Comparison of ENCODE assay signal across 8 mouse cellular contexts in genomic region chr3:117868091-117868490, GRCm38 (mm10). TPM values are rescaled to one million over a fixed set of nuclear protein-coding genes. Genes with fewer than 3 reads are reported as not detected.
DNase-seq lines count a peak whose midpoint lies in the region; ATAC-seq and TF ChIP-seq lines count a peak whose summit lies in the region.

No protein-coding gene starts in this region.

- no peak for TF ChIP-seq CTCF in cerebellum, adult 2 months (IDR thresholded peaks at IDR 0.05; ENCODE audit: borderline replicate concordance, insufficient read depth, low read depth, low read length)

- H3K9me3 ChIP-seq in forebrain, embryonic 11.5 days (ENCODE audit: control insufficient read depth, low read length), result no peaks in the 10 kb centered on the region
- no peaks in the 10 kb centered on the region for H3K9me3 ChIP-seq in intestine, embryonic 15.5 days

- H3K4me2 ChIP-seq in forebrain, embryonic 11.5 days (ENCODE audit: low read depth, low read length, severe bottlenecking), result peak overlapping the region; percentile 69
- H3K4me2 ChIP-seq in intestine, embryonic 15.5 days (replicated peaks), result peak overlapping the region; percentile 73

- H3K27ac ChIP-seq in forebrain, embryonic 11.5 days (ENCODE audit: low read depth, low read length), result no peak overlapping the region
- no peak overlapping the region; the same call in 1 of the 2 replicates for H3K27ac ChIP-seq in intestine, embryonic 15.5 days
- no peak overlapping the region for H3K27ac ChIP-seq in cerebellum, adult 2 months (ENCODE audit: insufficient read depth, low read length)

- no peaks in the 10 kb centered on the region for H3K36me3 ChIP-seq in forebrain, embryonic 11.5 days (ENCODE audit: control insufficient read depth, insufficient read depth, low read length)
- no peaks in the 10 kb centered on the region for H3K36me3 ChIP-seq in intestine, embryonic 15.5 days

- H3K4me1 ChIP-seq in forebrain, embryonic 11.5 days (replicated peaks; ENCODE audit: control insufficient read depth, insufficient read depth, low read length), result no peaks in the 10 kb centered on the region
- H3K4me1 ChIP-seq in intestine, embryonic 15.5 days (replicated peaks), result no peaks in the 10 kb centered on the region
- H3K4me1 ChIP-seq in cerebellum, adult 2 months (ENCODE audit: control insufficient read depth, insufficient read depth, low read length), result no peaks in the 10 kb centered on the region

- 80% methylated on average over 2 of the region's 2 CpGs for WGBS in forebrain, embryonic 11.5 days
- 53% methylated on average over 2 of the region's 2 CpGs for WGBS in intestine, embryonic 15.5 days
- 60% methylated on average over 2 of the region's 2 CpGs for whole genome bisulfite sequencing in cerebellum, adult 2 months

- H3K27me3 ChIP-seq in forebrain, embryonic 11.5 days (ENCODE audit: control insufficient read depth, insufficient read depth, low read length), result no peaks in the 10 kb centered on the region
- H3K27me3 ChIP-seq in intestine, embryonic 15.5 days (replicated peaks), result no peaks in the 10 kb centered on the region
- no peaks in the 10 kb centered on the region for H3K27me3 ChIP-seq in cerebellum, adult 2 months (ENCODE audit: control insufficient read depth, insufficient read depth, low read length)

- DNase-seq in adrenal gland, adult (ENCODE audit: inconsistent age in 2 of 2, low spot score in 1 of 2), result peak; percentile 26 to 83
- no peak for DNase-seq in adrenal gland, adult 18-20 months (ENCODE audit: low spot score in 2 of 2)
- DNase-seq in forebrain, embryonic 11.5 days (ENCODE audit: low spot score), result no peak
- peak; percentile 8 for DNase-seq in lung, postnatal 14 days
- no peak for DNase-seq in B cell, adult 2 months
- no peak for DNase-seq in urinary bladder, postnatal 4 days (ENCODE audit: low spot score in 2 of 2)
- DNase-seq in cerebellum, adult 2 months, result no peak

- TF ChIP-seq POLR2A in cerebellum, adult 2 months (IDR thresholded peaks at IDR 0.05; ENCODE audit: borderline replicate concordance, insufficient read depth, low read length), result no peak

- ATAC-seq in forebrain, embryonic 11.5 days (replicated peaks; ENCODE audit: low FRiP score), result no peak; the same call in 1 of the 2 replicates
- peak; percentile 42; the same call in 1 of the 2 replicates for ATAC-seq in intestine, embryonic 15.5 days

- peak overlapping the region; percentile 67; the same call in 1 of the 2 replicates for H3K9ac ChIP-seq in forebrain, embryonic 11.5 days (ENCODE audit: low read length)
- H3K9ac ChIP-seq in intestine, embryonic 15.5 days, result no peak overlapping the region

- peak overlapping the region; percentile 45 for H3K4me3 ChIP-seq in forebrain, embryonic 11.5 days (ENCODE audit: low read depth, low read length)
- H3K4me3 ChIP-seq in intestine, embryonic 15.5 days (replicated peaks), result peak overlapping the region; percentile 71
- no peak overlapping the region for H3K4me3 ChIP-seq in cerebellum, adult 2 months (replicated peaks; ENCODE audit: insufficient read depth, low read depth, low read length)

RNA-seq across cellular contexts. Expression of gene Snx7, which starts 0.6 kb away (rescaled TPM):
- 10 to 100 TPM; 26.7 to 44.8 TPM for total RNA-seq in adrenal gland, adult 18-20 months (2021)
- 14.5 TPM in 2 replicates for polyA plus RNA-seq in forebrain, embryonic 11.5 days (2014; fragmentation: Nextera tagmentation; extraction: Ambion mirVana)
- 75.0 and 81.1 TPM in 2 replicates for polyA plus RNA-seq in intestine, embryonic 15.5 days (2015; fragmentation: Nextera tagmentation; extraction: Ambion mirVana)
- polyA plus RNA-seq in cerebellum, adult 2 months (2012; rRNA removed), result 4.7 and 6.5 TPM in 2 replicates

Comparison
In these comparisons a context has a peak if more than half of its experiments do, and no peak if none do; other contexts are left out.
1. DNase-seq: peak in adrenal gland, adult (2 of 2) and lung, postnatal 14 days (single experiment); none in adrenal gland, adult 18-20 months (0 of 2), forebrain, embryonic 11.5 days (single experiment), B cell, adult 2 months (0 of 2), urinary bladder, postnatal 4 days (0 of 2) and cerebellum, adult 2 months (0 of 2).